Mouse (Mus musculus): ENCODE measurements around the gene Map3k6. TPM values are rescaled to one million over a fixed set of nuclear protein-coding genes. Genes with fewer than 3 reads are reported as not detected.

Gene Map3k6
- polyA plus RNA-seq, 1 experiment from 2014 or later = 2.7 TPM

DNA sequence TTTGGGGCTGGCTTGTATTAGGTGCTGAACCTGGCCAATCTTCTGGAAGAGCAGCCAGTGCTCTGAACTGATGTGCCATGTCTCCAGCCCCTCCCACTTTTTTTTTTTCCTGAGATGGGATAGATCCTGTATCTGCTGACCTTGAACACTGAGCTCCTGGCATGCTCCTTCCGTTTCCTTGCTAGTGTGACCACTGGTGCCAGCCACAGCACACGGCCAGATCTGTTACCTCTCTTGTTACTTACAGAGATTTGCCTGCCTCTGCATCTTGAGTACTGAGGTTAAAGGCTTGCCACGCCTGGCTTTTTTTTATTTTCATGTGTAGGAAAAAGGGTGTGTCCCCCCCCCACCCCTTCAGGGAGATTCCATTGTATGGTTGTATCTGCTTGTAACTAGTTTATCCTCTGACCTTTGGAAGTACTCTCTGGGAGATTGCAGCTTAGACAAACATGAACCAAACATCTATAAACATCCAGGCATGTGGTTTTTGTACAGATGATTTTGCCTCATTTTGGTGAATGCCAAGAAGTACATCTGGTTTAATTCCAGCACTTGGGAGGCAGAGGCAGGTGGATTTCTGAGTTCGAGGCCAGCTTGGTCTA is 46.0 kb downstream of the Map3k6 start:
- ATAC-seq (ENCODE audit: insufficient number of reproducible peaks, insufficient read depth, low FRiP score, low TSS enrichment) = no peak
- 82% methylated on average over 4 of the region's 4 CpGs for WGBS
- no peak overlapping the region for H3K9ac ChIP-seq

DNA sequence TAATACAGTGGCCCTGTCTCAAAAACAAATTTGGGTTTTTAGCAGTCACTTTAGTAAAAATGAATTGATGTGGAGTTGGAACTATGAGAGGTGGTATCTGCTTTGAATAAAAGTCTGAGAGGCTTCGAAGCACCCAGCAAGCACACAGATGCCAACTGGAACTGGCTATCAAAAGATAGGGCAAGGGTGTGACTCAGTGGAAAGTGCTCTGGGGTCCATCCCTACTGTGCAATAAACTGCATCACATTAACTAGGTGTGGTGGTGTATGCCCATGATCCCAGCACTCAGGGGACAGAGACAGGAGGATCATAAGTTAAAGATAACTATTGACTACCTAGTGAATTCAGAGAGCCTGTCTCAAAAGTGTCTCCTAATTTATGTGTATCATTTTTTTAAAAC is 50.6 kb downstream of the Map3k6 start:
- no peak for ATAC-seq (ENCODE audit: insufficient number of reproducible peaks, insufficient read depth, low FRiP score, low TSS enrichment)
- 0 out of 2 replicates have a peak, but pooled peaks cover 4% of the 10 kb centered on the region for H3K27me3 ChIP-seq
- H3K9ac ChIP-seq = no peak overlapping the region; the same call in 1 of the 2 replicates
- H3K4me1 ChIP-seq = peaks cover 17% of the 10 kb centered on the region
- 95% methylated on average over 1 of the region's 1 CpGs for WGBS
- no peak overlapping the region for H3K4me2 ChIP-seq (replicated peaks)
- no peak overlapping the region for H3K27ac ChIP-seq
- no peaks in the 10 kb centered on the region for H3K9me3 ChIP-seq
- H3K36me3 ChIP-seq = peaks cover 21% of the 10 kb centered on the region; the same call in 1 of the 2 replicates
- no peak overlapping the region for H3K4me3 ChIP-seq

More for the DNA sequence above, 46.0 kb downstream of the Map3k6 start:
- H3K4me1 ChIP-seq = peaks cover 18% of the 10 kb centered on the region
- H3K9me3 ChIP-seq = no peaks in the 10 kb centered on the region
- no peak overlapping the region for H3K4me2 ChIP-seq (replicated peaks)
- H3K27ac ChIP-seq = no peak overlapping the region
- no peak overlapping the region for H3K4me3 ChIP-seq
- H3K36me3 ChIP-seq = no peaks in the 10 kb centered on the region
- H3K27me3 ChIP-seq = no peaks in the 10 kb centered on the region

DNA sequence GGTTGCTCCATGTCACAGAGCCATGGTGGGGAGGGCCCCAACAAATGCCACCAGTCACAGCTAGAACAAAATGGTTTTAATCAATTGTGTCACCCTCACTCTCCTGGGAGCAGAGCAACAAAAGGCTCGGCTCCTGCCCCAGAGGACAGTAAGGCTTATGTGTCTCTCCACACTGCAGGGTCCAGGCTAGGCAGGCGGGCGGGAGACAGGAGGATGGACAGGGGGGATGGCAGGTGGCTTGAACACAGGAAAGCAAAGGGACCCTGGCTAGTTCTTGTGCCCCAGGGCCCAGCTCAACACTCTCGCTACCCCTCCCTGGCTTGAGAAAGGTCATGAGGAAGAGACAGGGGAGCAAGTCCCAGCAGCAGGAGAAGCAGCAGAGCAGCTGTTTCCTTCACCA is 51.8 kb downstream of the Map3k6 start:
- H3K27ac ChIP-seq = 0 out of 2 replicates have a peak overlapping the region, but pooled peaks have one; percentile 57
- no peaks in the 10 kb centered on the region for H3K9me3 ChIP-seq
- WGBS = 65% methylated on average over 4 of the region's 4 CpGs
- peaks cover 26% of the 10 kb centered on the region; the same call in 1 of the 2 replicates for H3K36me3 ChIP-seq
- 0 out of 2 replicates have a peak, but pooled peaks cover 4% of the 10 kb centered on the region for H3K27me3 ChIP-seq
- ATAC-seq (ENCODE audit: insufficient number of reproducible peaks, insufficient read depth, low FRiP score, low TSS enrichment) = no peak
- H3K4me1 ChIP-seq = peaks cover 17% of the 10 kb centered on the region
- H3K4me3 ChIP-seq = no peak overlapping the region
- no peak overlapping the region for H3K4me2 ChIP-seq (replicated peaks)
- no peak overlapping the region for H3K9ac ChIP-seq

DNA sequence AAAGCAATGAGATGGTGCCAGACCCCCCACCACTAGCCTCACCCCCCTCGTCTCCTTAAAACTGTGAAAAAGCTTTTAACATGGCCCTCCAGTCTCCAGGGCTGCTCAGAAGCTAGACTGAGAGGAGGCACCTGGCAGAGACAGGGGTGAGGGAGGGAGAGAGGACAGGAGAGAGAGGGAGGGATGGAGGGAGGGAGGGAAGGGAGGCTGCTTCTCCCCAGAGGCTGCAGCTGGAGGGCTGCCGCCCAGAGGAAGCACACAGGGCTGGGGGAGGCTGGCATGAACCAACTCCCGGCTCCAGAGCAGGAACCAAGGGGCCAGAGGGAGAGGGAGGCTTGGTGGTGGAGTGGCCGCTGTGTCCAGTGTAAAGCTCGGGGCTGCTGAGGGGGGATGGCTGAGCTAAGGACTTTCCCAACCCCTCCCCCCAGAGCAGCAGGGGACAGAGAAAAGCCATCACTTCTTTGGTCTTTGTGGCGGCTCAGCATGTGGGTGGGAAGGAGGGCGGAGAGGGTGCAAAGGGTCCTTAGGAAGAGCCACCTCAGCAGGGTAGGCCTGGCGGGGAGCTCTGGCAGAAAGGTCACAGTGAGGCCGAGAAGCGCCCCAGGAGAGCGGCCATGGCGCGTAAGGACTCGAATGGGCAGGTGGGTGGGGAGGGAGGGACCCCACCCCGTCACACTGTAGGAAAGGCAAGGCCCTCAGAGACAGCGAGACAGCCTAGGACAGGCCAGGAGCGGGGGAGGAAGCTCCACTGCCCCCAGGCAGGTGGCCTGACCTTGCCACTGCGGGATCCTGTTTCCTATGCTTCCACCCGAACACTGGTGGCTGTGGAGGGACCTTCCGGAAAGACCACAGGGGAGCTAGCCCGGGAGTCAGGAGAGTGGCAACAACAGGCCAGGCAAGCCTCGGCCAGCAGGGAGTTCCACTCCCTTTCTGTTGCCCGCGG is 52.6 kb downstream of the Map3k6 start:
- 17% methylated on average over 24 of the region's 24 CpGs for WGBS
- peak; percentile 42; the same call in 1 of the 2 replicates for ATAC-seq (ENCODE audit: insufficient number of reproducible peaks, insufficient read depth, low FRiP score, low TSS enrichment)
- Histone ChIP-seq H3K36me3 (peaks cover 26% of the 10 kb centered on the region; the same call in 1 of the 2 replicates), H3K9ac (peak overlapping the region; percentile 31), H3K4me2 (replicated peaks) (no peak overlapping the region), H3K27ac (peak overlapping the region; percentile 57; the same call in 1 of the 2 replicates), H3K9me3 (no peaks in the 10 kb centered on the region), H3K4me1 (peaks cover 25% of the 10 kb centered on the region), H3K4me3 (no peak overlapping the region), H3K27me3 (0 out of 2 replicates have a peak, but pooled peaks cover 4% of the 10 kb centered on the region)

DNA sequence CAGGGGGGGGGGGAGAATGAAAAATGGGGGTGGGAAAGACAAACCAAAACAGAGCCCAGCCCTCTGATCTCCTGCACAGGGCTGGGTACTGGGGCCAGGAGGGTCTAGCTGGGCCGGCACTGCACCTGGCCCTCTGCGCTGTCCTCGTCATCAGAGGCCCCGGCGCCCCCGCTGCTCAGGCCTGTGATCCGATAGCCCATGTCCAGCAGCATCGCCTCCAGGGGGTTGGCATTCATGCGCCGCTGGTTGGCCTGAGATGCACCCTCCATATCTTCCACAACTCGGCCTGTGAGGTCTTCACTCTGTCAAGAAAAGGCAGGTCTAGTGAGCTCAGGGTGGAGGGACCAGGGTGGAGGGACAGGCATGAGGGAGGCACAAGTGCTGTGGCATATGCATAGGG is 53.5 kb downstream of the Map3k6 start:
- Histone ChIP-seq H3K36me3 (peaks cover 26% of the 10 kb centered on the region; the same call in 1 of the 2 replicates), H3K9me3 (no peaks in the 10 kb centered on the region), H3K27ac (no peak overlapping the region), H3K9ac (peak overlapping the region; percentile 31; the same call in 1 of the 2 replicates), H3K4me2 (replicated peaks) (no peak overlapping the region), H3K4me3 (no peak overlapping the region), H3K27me3 (0 out of 2 replicates have a peak, but pooled peaks cover 4% of the 10 kb centered on the region), H3K4me1 (peaks cover 33% of the 10 kb centered on the region)
- 36% methylated on average over 11 of the region's 11 CpGs for WGBS
- no peak for ATAC-seq (ENCODE audit: insufficient number of reproducible peaks, insufficient read depth, low FRiP score, low TSS enrichment)

DNA sequence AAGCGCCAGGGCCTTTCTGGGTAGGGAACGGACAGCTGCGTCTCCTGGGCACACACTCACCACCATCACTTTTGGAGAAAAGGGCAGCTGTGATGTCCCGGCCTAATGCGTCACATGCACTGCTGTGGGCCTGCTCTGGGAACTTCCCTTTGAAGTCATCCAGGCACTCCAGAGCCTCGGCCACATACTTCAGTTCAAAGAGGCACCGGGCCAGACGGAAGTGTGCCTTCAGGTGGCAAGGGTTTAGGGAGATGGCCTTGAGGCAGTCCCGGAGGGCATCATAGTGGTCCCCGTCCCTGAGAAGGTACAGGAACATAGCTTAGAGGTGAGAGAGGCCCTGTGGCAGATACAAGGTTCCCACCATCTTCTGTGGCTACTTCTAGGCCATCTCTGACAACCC is 56.7 kb downstream of the Map3k6 start:
- no peak overlapping the region for H3K4me3 ChIP-seq
- H3K9me3 ChIP-seq = no peaks in the 10 kb centered on the region
- no peak overlapping the region for H3K9ac ChIP-seq
- peaks cover 46% of the 10 kb centered on the region for H3K36me3 ChIP-seq
- peaks cover 32% of the 10 kb centered on the region for H3K4me1 ChIP-seq
- 0 out of 2 replicates have a peak, but pooled peaks cover 4% of the 10 kb centered on the region for H3K27me3 ChIP-seq
- ATAC-seq (ENCODE audit: insufficient number of reproducible peaks, insufficient read depth, low FRiP score, low TSS enrichment) = no peak
- H3K4me2 ChIP-seq (replicated peaks) = no peak overlapping the region
- 68% methylated on average over 10 of the region's 10 CpGs for WGBS
- H3K27ac ChIP-seq = no peak overlapping the region

DNA sequence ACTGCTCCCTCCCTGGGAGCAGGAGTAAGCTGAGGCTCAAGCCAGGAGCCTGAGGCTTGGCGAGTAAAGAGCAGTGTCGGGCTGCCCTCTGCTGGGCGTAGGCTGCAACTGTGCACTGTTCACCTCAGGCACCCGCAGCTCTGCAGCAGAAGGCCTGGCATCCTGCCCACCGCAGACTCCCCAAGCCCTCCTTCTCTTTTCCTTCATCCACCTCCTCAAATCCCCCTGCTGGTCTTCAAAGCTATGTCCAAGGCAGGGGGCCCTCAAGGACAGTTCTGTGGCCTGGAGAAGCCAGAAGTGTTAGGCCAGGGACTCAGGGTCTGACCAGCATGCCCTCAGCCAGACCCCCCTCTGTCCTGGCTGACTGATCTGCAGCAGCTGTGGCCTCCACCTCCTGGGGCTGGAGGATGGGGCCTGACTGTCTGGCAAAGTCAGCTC is 57.2 kb downstream of the Map3k6 start:
- H3K4me1 ChIP-seq = peaks cover 28% of the 10 kb centered on the region
- peak overlapping the region; percentile 41; the same call in 1 of the 2 replicates for H3K27ac ChIP-seq
- H3K27me3 ChIP-seq = 0 out of 2 replicates have a peak, but pooled peaks cover 4% of the 10 kb centered on the region
- peaks cover 48% of the 10 kb centered on the region for H3K36me3 ChIP-seq
- H3K4me2 ChIP-seq (replicated peaks) = no peak overlapping the region
- peak; percentile 18; the same call in 1 of the 2 replicates for ATAC-seq (ENCODE audit: insufficient number of reproducible peaks, insufficient read depth, low FRiP score, low TSS enrichment)
- under 1% methylated on average over 5 of the region's 5 CpGs for WGBS
- H3K4me3 ChIP-seq = no peak overlapping the region
- no peak overlapping the region for H3K9ac ChIP-seq
- no peaks in the 10 kb centered on the region for H3K9me3 ChIP-seq

DNA sequence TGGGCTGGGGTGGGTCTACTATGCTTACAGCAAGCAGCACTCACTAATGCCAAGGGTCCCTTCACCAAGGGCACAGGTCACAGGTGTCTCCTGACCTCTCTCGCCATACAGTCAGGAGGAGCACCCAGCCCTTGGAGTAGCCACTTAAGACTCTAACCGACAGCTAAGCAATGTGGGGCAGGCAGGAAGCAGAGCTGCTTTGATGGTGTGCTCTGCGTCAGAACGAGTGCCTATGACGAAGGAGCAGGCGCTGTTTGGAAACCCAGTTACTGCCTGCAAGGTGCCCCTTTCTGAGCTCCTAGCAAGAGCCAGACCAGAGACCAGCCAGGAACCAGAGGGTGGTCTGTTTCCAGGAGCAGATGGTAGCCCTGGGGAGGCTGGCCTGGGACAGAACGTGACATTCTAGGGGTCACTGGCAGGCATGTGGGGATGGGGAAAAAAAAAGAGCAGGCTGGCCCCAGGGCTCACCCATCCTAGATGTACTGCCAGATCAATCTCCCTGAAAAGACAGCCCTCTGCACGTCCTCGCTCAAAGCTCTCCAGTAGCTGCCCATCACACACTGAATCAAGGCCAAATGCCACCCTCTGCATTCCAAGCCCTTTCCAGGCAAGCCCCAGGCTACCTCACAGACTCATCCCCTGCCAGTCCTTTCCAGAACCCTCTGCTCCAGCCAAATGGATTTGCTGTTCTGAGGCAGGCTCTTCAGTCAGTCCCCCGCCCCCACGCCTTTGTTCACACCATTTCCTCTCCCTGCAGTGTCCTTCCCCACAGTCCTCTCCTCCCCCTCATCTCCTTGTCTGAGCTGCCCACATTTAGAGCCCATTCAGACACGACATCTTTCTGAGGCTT is 58.1 kb downstream of the Map3k6 start:
- Histone ChIP-seq H3K4me1 (peaks cover 19% of the 10 kb centered on the region), H3K27ac (no peak overlapping the region), H3K9ac (no peak overlapping the region; the same call in 1 of the 2 replicates), H3K9me3 (no peaks in the 10 kb centered on the region), H3K4me3 (no peak overlapping the region), H3K27me3 (0 out of 2 replicates have a peak, but pooled peaks cover 4% of the 10 kb centered on the region), H3K4me2 (replicated peaks) (no peak overlapping the region), H3K36me3 (peaks cover 56% of the 10 kb centered on the region)
- WGBS = 37% methylated on average over 12 of the region's 12 CpGs
- no peak for ATAC-seq (ENCODE audit: insufficient number of reproducible peaks, insufficient read depth, low FRiP score, low TSS enrichment)

DNA sequence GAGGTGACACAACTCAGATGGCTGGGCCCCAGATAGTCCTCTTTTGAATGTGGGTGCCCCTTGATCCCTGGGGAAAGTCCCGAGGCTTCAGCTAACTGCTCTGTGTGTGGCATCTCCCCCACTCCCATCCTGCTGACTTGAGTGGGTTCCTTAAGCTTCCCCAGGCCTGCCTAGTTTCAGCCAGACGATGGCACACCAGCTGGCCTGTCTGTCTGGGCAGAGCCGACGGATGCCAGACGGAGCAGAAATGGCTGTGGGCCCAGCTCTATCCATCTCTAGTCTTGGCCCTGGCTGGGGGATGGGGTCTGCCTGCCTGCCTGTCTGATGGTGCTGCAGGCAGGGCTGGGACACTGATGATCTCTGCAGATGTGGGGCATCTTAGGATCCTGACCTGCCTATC is 59.1 kb downstream of the Map3k6 start:
- H3K27me3 ChIP-seq = 0 out of 2 replicates have a peak, but pooled peaks cover 3% of the 10 kb centered on the region
- no peaks in the 10 kb centered on the region for H3K9me3 ChIP-seq
- 62% methylated on average over 5 of the region's 5 CpGs for WGBS
- no peak overlapping the region for H3K9ac ChIP-seq
- peaks cover 16% of the 10 kb centered on the region for H3K4me1 ChIP-seq
- no peak for ATAC-seq (ENCODE audit: insufficient number of reproducible peaks, insufficient read depth, low FRiP score, low TSS enrichment)
- no peak overlapping the region for H3K27ac ChIP-seq
- H3K36me3 ChIP-seq = peaks cover 56% of the 10 kb centered on the region
- no peak overlapping the region for H3K4me2 ChIP-seq (replicated peaks)
- no peak overlapping the region for H3K4me3 ChIP-seq

DNA sequence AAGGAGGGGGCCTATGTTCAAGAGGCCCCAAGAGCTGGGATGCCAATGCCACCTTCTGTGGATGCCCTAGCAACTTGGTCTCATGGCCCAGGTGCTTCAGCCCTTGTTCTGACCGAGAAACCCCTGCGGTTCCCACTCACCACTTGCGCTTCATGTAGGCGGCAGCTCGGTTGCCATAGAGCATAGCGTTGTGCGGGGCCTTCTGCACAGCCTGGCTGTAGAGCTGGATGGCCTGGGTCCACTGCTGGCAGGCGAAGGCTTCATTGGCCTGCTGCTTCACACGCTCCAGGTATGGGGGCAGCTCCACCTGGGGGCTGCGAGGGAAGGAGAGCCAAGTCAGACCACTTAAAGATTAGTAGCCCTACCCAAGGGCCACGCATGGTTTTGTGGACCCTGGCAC is 59.8 kb downstream of the Map3k6 start:
- Histone ChIP-seq H3K4me1 (peaks cover 16% of the 10 kb centered on the region), H3K4me3 (no peak overlapping the region), H3K4me2 (replicated peaks) (no peak overlapping the region), H3K27ac (no peak overlapping the region), H3K9me3 (no peaks in the 10 kb centered on the region), H3K36me3 (peaks cover 49% of the 10 kb centered on the region), H3K9ac (no peak overlapping the region), H3K27me3 (no peaks in the 10 kb centered on the region)
- ATAC-seq (ENCODE audit: insufficient number of reproducible peaks, insufficient read depth, low FRiP score, low TSS enrichment) = no peak
- WGBS = 94% methylated on average over 11 of the region's 11 CpGs

DNA sequence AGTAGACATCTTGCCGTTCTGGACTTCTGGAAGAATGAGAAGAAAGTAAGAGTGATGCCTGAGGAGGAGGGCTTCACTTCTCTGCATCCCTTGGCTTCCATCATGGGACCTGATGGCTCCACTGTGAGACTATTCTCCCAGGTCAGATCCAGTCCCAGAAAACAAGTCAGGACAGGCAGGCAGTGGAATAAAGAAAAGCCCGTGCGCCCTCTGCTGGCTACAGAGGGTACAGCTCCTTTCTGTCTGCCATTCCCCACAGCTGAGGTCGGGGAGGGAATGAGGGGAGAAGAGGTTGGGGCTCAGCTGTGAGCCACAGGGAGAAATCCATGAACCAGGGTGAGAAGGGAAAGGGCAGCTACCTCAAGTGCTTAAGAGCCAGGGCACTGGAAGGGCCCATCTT is 61.2 kb downstream of the Map3k6 start:
- Histone ChIP-seq H3K4me1 (peaks cover 16% of the 10 kb centered on the region), H3K9ac (no peak overlapping the region), H3K27me3 (no peaks in the 10 kb centered on the region), H3K4me2 (replicated peaks) (no peak overlapping the region), H3K4me3 (no peak overlapping the region), H3K27ac (no peak overlapping the region), H3K36me3 (peaks cover 42% of the 10 kb centered on the region), H3K9me3 (no peaks in the 10 kb centered on the region)
- ATAC-seq (ENCODE audit: insufficient number of reproducible peaks, insufficient read depth, low FRiP score, low TSS enrichment) = no peak
- WGBS = 22% methylated on average over 4 of the region's 4 CpGs

Data from embryonic facial prominence, embryonic 12.5 days (tissue).